Mouse (Mus musculus): ENCODE measurements around the gene Nhlh2. TPM values are rescaled to one million over a fixed set of nuclear protein-coding genes. Genes with fewer than 3 reads are reported as not detected.

The Nhlh2 gene
- polyA plus RNA-seq, 1 experiment = not detected

- no peaks in the 10 kb centered on the region for H3K4me1 ChIP-seq (ENCODE audit: control insufficient read depth, insufficient read depth, low read length)
- no peak for TF ChIP-seq POLR2A (IDR thresholded peaks at IDR 0.05; ENCODE audit: borderline replicate concordance, low read depth, low read length)
- TF ChIP-seq CTCF (IDR thresholded peaks at IDR 0.05; ENCODE audit: low read depth, low read length) = no peak
Observed at GRCm38 (mm10) chr3:102049207-102050104, 39.6 kb downstream of the Nhlh2 start.

GRCm38 (mm10) chr3:102052036-102052435, 42.2 kb downstream of the Nhlh2 start:
- Histone ChIP-seq H3K4me1 (ENCODE audit: control insufficient read depth, insufficient read depth, low read length) (no peaks in the 10 kb centered on the region), H3K27ac (ENCODE audit: insufficient read depth, low read depth, low read length) (no peak overlapping the region), H3K4me3 (ENCODE audit: insufficient read depth, low read length) (no peak overlapping the region)
- no peak for TF ChIP-seq POLR2A (IDR thresholded peaks at IDR 0.05; ENCODE audit: borderline replicate concordance, low read depth, low read length)
- TF ChIP-seq CTCF (IDR thresholded peaks at IDR 0.05; ENCODE audit: low read depth, low read length) = no peak

More at GRCm38 (mm10) chr3:102049207-102050104, 39.6 kb downstream of the Nhlh2 start:
- H3K4me3 ChIP-seq (ENCODE audit: insufficient read depth, low read length) = no peak overlapping the region
- H3K27ac ChIP-seq (ENCODE audit: insufficient read depth, low read depth, low read length) = no peak overlapping the region

GRCm38 (mm10) chr3:102053293-102053692, 43.4 kb downstream of the Nhlh2 start:
- no peak overlapping the region for H3K27ac ChIP-seq (ENCODE audit: insufficient read depth, low read depth, low read length)
- H3K4me3 ChIP-seq (ENCODE audit: insufficient read depth, low read length) = no peak overlapping the region
- TF ChIP-seq CTCF (IDR thresholded peaks at IDR 0.05; ENCODE audit: low read depth, low read length) (no peak), POLR2A (IDR thresholded peaks at IDR 0.05; ENCODE audit: borderline replicate concordance, low read depth, low read length) (no peak)
- no peaks in the 10 kb centered on the region for H3K4me1 ChIP-seq (ENCODE audit: control insufficient read depth, insufficient read depth, low read length)

GRCm38 (mm10) chr3:102055878-102056277, 46.0 kb downstream of the Nhlh2 start:
- Histone ChIP-seq H3K4me3 (ENCODE audit: insufficient read depth, low read length) (no peak overlapping the region), H3K27ac (ENCODE audit: insufficient read depth, low read depth, low read length) (no peak overlapping the region), H3K4me1 (ENCODE audit: control insufficient read depth, insufficient read depth, low read length) (no peaks in the 10 kb centered on the region)
- TF ChIP-seq CTCF (IDR thresholded peaks at IDR 0.05; ENCODE audit: low read depth, low read length) (no peak), POLR2A (IDR thresholded peaks at IDR 0.05; ENCODE audit: borderline replicate concordance, low read depth, low read length) (no peak)

- Histone ChIP-seq H3K27ac (ENCODE audit: insufficient read depth, low read depth, low read length) (no peak overlapping the region), H3K4me3 (ENCODE audit: insufficient read depth, low read length) (no peak overlapping the region), H3K4me1 (ENCODE audit: control insufficient read depth, insufficient read depth, low read length) (no peaks in the 10 kb centered on the region)
- TF ChIP-seq CTCF (IDR thresholded peaks at IDR 0.05; ENCODE audit: low read depth, low read length) (no peak), POLR2A (IDR thresholded peaks at IDR 0.05; ENCODE audit: borderline replicate concordance, low read depth, low read length) (no peak)
Observed at GRCm38 (mm10) chr3:102060065-102060464, 50.2 kb downstream of the Nhlh2 start.

- no peak for TF ChIP-seq POLR2A (IDR thresholded peaks at IDR 0.05; ENCODE audit: borderline replicate concordance, low read depth, low read length)
- TF ChIP-seq CTCF (IDR thresholded peaks at IDR 0.05; ENCODE audit: low read depth, low read length) = peak; percentile 7; the same call in 1 of the 2 replicates
- Histone ChIP-seq H3K27ac (ENCODE audit: insufficient read depth, low read depth, low read length) (no peak overlapping the region), H3K4me1 (ENCODE audit: control insufficient read depth, insufficient read depth, low read length) (no peaks in the 10 kb centered on the region), H3K4me3 (ENCODE audit: insufficient read depth, low read length) (no peak overlapping the region)
Observed at GRCm38 (mm10) chr3:102061923-102062670, 52.2 kb downstream of the Nhlh2 start.

- Histone ChIP-seq H3K4me3 (ENCODE audit: insufficient read depth, low read length) (no peak overlapping the region), H3K27ac (ENCODE audit: insufficient read depth, low read depth, low read length) (no peak overlapping the region), H3K4me1 (ENCODE audit: control insufficient read depth, insufficient read depth, low read length) (no peaks in the 10 kb centered on the region)
- no peak for TF ChIP-seq POLR2A (IDR thresholded peaks at IDR 0.05; ENCODE audit: borderline replicate concordance, low read depth, low read length)
- no peak for TF ChIP-seq CTCF (IDR thresholded peaks at IDR 0.05; ENCODE audit: low read depth, low read length)
Observed at GRCm38 (mm10) chr3:102062671-102063010, 52.8 kb downstream of the Nhlh2 start.

- H3K4me1 ChIP-seq (ENCODE audit: control insufficient read depth, insufficient read depth, low read length) = no peaks in the 10 kb centered on the region
- no peak overlapping the region for H3K4me3 ChIP-seq (ENCODE audit: insufficient read depth, low read length)
- no peak overlapping the region for H3K27ac ChIP-seq (ENCODE audit: insufficient read depth, low read depth, low read length)
- TF ChIP-seq POLR2A (IDR thresholded peaks at IDR 0.05; ENCODE audit: borderline replicate concordance, low read depth, low read length) (no peak), CTCF (IDR thresholded peaks at IDR 0.05; ENCODE audit: low read depth, low read length) (no peak)
Observed at GRCm38 (mm10) chr3:102063273-102064120, 53.6 kb downstream of the Nhlh2 start.

- no peak for TF ChIP-seq CTCF (IDR thresholded peaks at IDR 0.05; ENCODE audit: low read depth, low read length)
- no peaks in the 10 kb centered on the region for H3K4me1 ChIP-seq (ENCODE audit: control insufficient read depth, insufficient read depth, low read length)
- H3K27ac ChIP-seq (ENCODE audit: insufficient read depth, low read depth, low read length) = no peak overlapping the region
- H3K4me3 ChIP-seq (ENCODE audit: insufficient read depth, low read length) = no peak overlapping the region
Observed at GRCm38 (mm10) chr3:102064566-102064965, 54.7 kb downstream of the Nhlh2 start.

Other genes starting within 250 kb of the Nhlh2 start
- gene Mab21l3, start 161.1 kb upstream of the Nhlh2 start, polyA plus RNA-seq (2012; ENCODE audit: insufficient read depth, insufficient read length, missing spikeins) = 0.15 TPM in 1 of 2 replicates, not detected in the other
- gene Slc22a15, start 85.6 kb upstream of the Nhlh2 start, polyA plus RNA-seq (2012; ENCODE audit: insufficient read depth, insufficient read length, missing spikeins) = 3.1 and 4.1 TPM in 2 replicates
- not detected in 2 replicates for gene Casq2, start 76.3 kb downstream of the Nhlh2 start, polyA plus RNA-seq (2012; ENCODE audit: insufficient read depth, insufficient read length, missing spikeins)
- 0.42 TPM in 1 of 2 replicates, not detected in the other for gene Vangl1, start 194.6 kb downstream of the Nhlh2 start, polyA plus RNA-seq (2012; ENCODE audit: insufficient read depth, insufficient read length, missing spikeins)

Data from bone marrow macrophage, adult 2 months (primary cell).